Mouse (Mus musculus) intestine, embryonic 14.5 days (tissue): ENCODE data around the gene Fmo2. TPM values are rescaled to one million over a fixed set of nuclear protein-coding genes. Genes with fewer than 3 reads are reported as not detected.
A peak's percentile ranks its signal among the peaks of the same experiment; 100 is the strongest.

Experiments
- ATAC-seq: fragments of 200-750 bp; cut with Nextera tagmentation; replicated peaks from 2 replicates; pipeline ENCODE4 v1.8.0; 2017; ENCODE audit warnings: low read depth, moderate number of reproducible peaks, moderate TSS enrichment, moderate library complexity; ENCODE audit not compliant: low FRiP score, low TSS enrichment
- DNase-seq: peaks from one replicate; pipeline ENCODE4 v3.0.0-alpha.2; 2018; ENCODE audit warnings: low spot score
- H3K27ac ChIP-seq: fragments of 300-500 bp; sonication (generic); 2 replicates; pipeline ENCODE4 v1.5.1; 2014; ENCODE audit warnings: low read depth, mild to moderate bottlenecking, control low read depth
- H3K27me3 ChIP-seq: fragments of 300-500 bp; sonication (generic); replicated peaks from 2 replicates; pipeline ENCODE4 v1.6.1; 2014; ENCODE audit warnings: low read length, control low read depth; ENCODE audit not compliant: control insufficient read depth, insufficient read depth
- H3K36me3 ChIP-seq: fragments of 300-500 bp; sonication (generic); 2 replicates; pipeline ENCODE4 v1.6.1; 2014; ENCODE audit warnings: low read length, control low read depth; ENCODE audit not compliant: control insufficient read depth, insufficient read depth
- H3K4me1 ChIP-seq: fragments of 300-500 bp; sonication (generic); replicated peaks from 2 replicates; pipeline ENCODE4 v1.6.1; 2014; ENCODE audit warnings: low read length, control low read depth, mixed read lengths; ENCODE audit not compliant: control insufficient read depth, insufficient read depth
- H3K4me2 ChIP-seq: fragments of 300-500 bp; sonication (generic); 2 replicates; pipeline ENCODE4 v1.6.1; 2014; ENCODE audit warnings: low read length
- H3K4me3 ChIP-seq: fragments of 300-500 bp; sonication (generic); 2 replicates; pipeline ENCODE4 v1.5.1; 2014; ENCODE audit warnings: low read depth, low read length, control low read depth, mixed read lengths
- H3K9ac ChIP-seq: fragments of 300-500 bp; sonication (generic); 2 replicates; pipeline ENCODE4 v1.6.1; 2014; ENCODE audit warnings: mild to moderate bottlenecking, low read length
- H3K9me3 ChIP-seq: fragments of 300-500 bp; sonication (generic); 2 replicates; pipeline ENCODE4 v1.6.1; 2016; ENCODE audit warnings: low read length, control low read depth; ENCODE audit not compliant: control insufficient read depth
- WGBS: fragments of 180-500 bp; shearing (Covaris S2); extraction: QIAGEN DNeasy Blood & Tissue Kit; methylation state at CpG from one replicate; pipeline ENCODE4 v1.1.7; 2014; 5-methylcytosine and 5-hydroxymethylcytosine counted together
- polyA plus RNA-seq: library from polyadenylated mRNA; unstranded; fragments of >200 nt; fragmentation: Nextera tagmentation; extraction: Ambion mirVana; gene quantifications from 2 replicates; pipeline ENCODE4 v1.2.1, GENCODE M21; 2014

Gene Fmo2
- polyA plus RNA-seq, 1 experiment from 2014 or later, result 1.5 TPM

- 63% methylated on average over 11 of the region's 11 CpGs for WGBS
- Histone ChIP-seq H3K4me2 (no peak overlapping the region), H3K9ac (no peak overlapping the region), H3K4me3 (no peak overlapping the region), H3K27me3 (no peaks in the 10 kb centered on the region), H3K4me1 (no peaks in the 10 kb centered on the region), H3K36me3 (no peaks in the 10 kb centered on the region), H3K9me3 (no peaks in the 10 kb centered on the region), H3K27ac (no peak overlapping the region)
- DNase-seq, result no peak
- ATAC-seq, result no peak
Measured at GRCm38 (mm10) chr1:162879595-162880369, 18.7 kb downstream of the Fmo2 start.

- Histone ChIP-seq H3K27ac (no peak overlapping the region), H3K4me1 (0 out of 2 replicates have a peak, but pooled peaks cover 3% of the 10 kb centered on the region), H3K9me3 (no peaks in the 10 kb centered on the region), H3K36me3 (no peaks in the 10 kb centered on the region), H3K4me2 (no peak overlapping the region), H3K27me3 (no peaks in the 10 kb centered on the region), H3K9ac (no peak overlapping the region), H3K4me3 (no peak overlapping the region)
- WGBS, result 33% methylated on average over 3 of the region's 3 CpGs
- ATAC-seq (no peak), DNase-seq (no peak)
Measured at GRCm38 (mm10) chr1:162875091-162875490, 23.4 kb downstream of the Fmo2 start.

GRCm38 (mm10) chr1:162871701-162872311 lies 26.7 kb downstream of the Fmo2 start:
- ATAC-seq (0 out of 2 replicates have a peak, but pooled peaks have one; percentile 40), DNase-seq (no peak)
- H3K4me3 ChIP-seq, result no peak overlapping the region
- H3K9me3 ChIP-seq, result no peaks in the 10 kb centered on the region
- H3K27ac ChIP-seq, result peak overlapping the region; percentile 5; the same call in 1 of the 2 replicates
- H3K9ac ChIP-seq, result no peak overlapping the region
- WGBS, result 32% methylated on average over 9 of the region's 9 CpGs
- no peak overlapping the region for H3K4me2 ChIP-seq
- H3K36me3 ChIP-seq, result no peaks in the 10 kb centered on the region
- 0 out of 2 replicates have a peak, but pooled peaks cover 3% of the 10 kb centered on the region for H3K4me1 ChIP-seq
- no peaks in the 10 kb centered on the region for H3K27me3 ChIP-seq

- H3K36me3 ChIP-seq, result no peaks in the 10 kb centered on the region
- H3K4me2 ChIP-seq, result no peak overlapping the region
- DNase-seq, result no peak
- ATAC-seq, result no peak
- 0 out of 2 replicates have a peak, but pooled peaks cover 3% of the 10 kb centered on the region for H3K4me1 ChIP-seq
- H3K4me3 ChIP-seq, result no peak overlapping the region
- WGBS, result 73% methylated on average over 7 of the region's 7 CpGs
- H3K9me3 ChIP-seq, result no peaks in the 10 kb centered on the region
- no peaks in the 10 kb centered on the region for H3K27me3 ChIP-seq
- no peak overlapping the region for H3K9ac ChIP-seq
- no peak overlapping the region for H3K27ac ChIP-seq
Measured at GRCm38 (mm10) chr1:162870978-162871377, 27.5 kb downstream of the Fmo2 start.

GRCm38 (mm10) chr1:162867396-162867795 lies 31.1 kb downstream of the Fmo2 start:
- no peaks in the 10 kb centered on the region for H3K9me3 ChIP-seq
- 0 out of 2 replicates have a peak, but pooled peaks cover 3% of the 10 kb centered on the region for H3K4me1 ChIP-seq
- no peak overlapping the region for H3K27ac ChIP-seq
- no peak overlapping the region for H3K4me3 ChIP-seq
- WGBS, result 84% methylated on average over 4 of the region's 4 CpGs
- H3K9ac ChIP-seq, result no peak overlapping the region
- H3K27me3 ChIP-seq, result no peaks in the 10 kb centered on the region
- no peak overlapping the region for H3K4me2 ChIP-seq
- ATAC-seq (no peak), DNase-seq (no peak)
- no peaks in the 10 kb centered on the region for H3K36me3 ChIP-seq

GRCm38 (mm10) chr1:162866280-162866681 lies 32.2 kb downstream of the Fmo2 start, which contains the start of gene Fmo1:
TSS of gene Fmo1 (minus strand) at chr1:162866610.
- no peak within 1 kb of the TSS for H3K27ac ChIP-seq
- no peak for ATAC-seq
- whole genome bisulfite sequencing, result 43% methylated on average over 7 of the region's 7 CpGs

GRCm38 (mm10) chr1:162865493-162865830 lies 33.1 kb downstream of the Fmo2 start:
- ATAC-seq (no peak), DNase-seq (no peak)
- no peaks in the 10 kb centered on the region for H3K9me3 ChIP-seq
- H3K4me1 ChIP-seq, result no peaks in the 10 kb centered on the region
- no peak overlapping the region for H3K4me3 ChIP-seq
- 73% methylated on average over 3 of the region's 3 CpGs for WGBS
- no peaks in the 10 kb centered on the region for H3K36me3 ChIP-seq
- no peaks in the 10 kb centered on the region for H3K27me3 ChIP-seq
- H3K27ac ChIP-seq, result no peak overlapping the region
- H3K9ac ChIP-seq, result no peak overlapping the region
- H3K4me2 ChIP-seq, result no peak overlapping the region

More at GRCm38 (mm10) chr1:162866280-162866681, 32.2 kb downstream of the Fmo2 start, which contains the start of gene Fmo1:
- Histone ChIP-seq H3K27me3 (no peaks in the 10 kb centered on the region), H3K9ac (no peak within 1 kb of the TSS), H3K4me1 (no peaks in the 10 kb centered on the region), H3K4me2 (no peak within 1 kb of the TSS), H3K36me3 (no peaks in the 10 kb centered on the region), H3K4me3 (no peak within 1 kb of the TSS), H3K9me3 (no peaks in the 10 kb centered on the region)
- no peak for DNase-seq

GRCm38 (mm10) chr1:162864816-162865492 lies 33.6 kb downstream of the Fmo2 start:
- Histone ChIP-seq H3K36me3 (no peaks in the 10 kb centered on the region), H3K9me3 (no peaks in the 10 kb centered on the region), H3K27ac (no peak overlapping the region), H3K4me1 (no peaks in the 10 kb centered on the region; the same call in 1 of the 2 replicates), H3K4me2 (no peak overlapping the region), H3K4me3 (no peak overlapping the region), H3K27me3 (no peaks in the 10 kb centered on the region), H3K9ac (no peak overlapping the region)
- WGBS, result 73% methylated on average over 8 of the region's 8 CpGs
- DNase-seq (no peak), ATAC-seq (no peak)
